Mouse (Mus musculus) Patski (cell line): Measurements from ENCODE around the gene Rgma. TPM values are rescaled to one million over a fixed set of nuclear protein-coding genes. Genes with fewer than 3 reads are reported as not detected.
A peak's percentile ranks its signal among the peaks of the same experiment; 100 is the strongest.

Source experiments
- ATAC-seq: fragments of 100-300 bp; one replicate; pipeline ENCODE4 v1.8.0; 2021
- CTCF ChIA-PET: fragments of 350-600 bp; sonication (Branson Sonifier 250); formaldehyde crosslinking; loops from one replicate; lab custom pipeline; 2022; ENCODE audit warnings: inconsistent platforms; lab: Charles Lee
- POLR2A ChIA-PET: fragments of 350-600 bp; sonication (Branson Sonifier 250); formaldehyde crosslinking; loops from one replicate; lab custom pipeline; 2022; ENCODE audit warnings: antibody characterized with exemption, inconsistent platforms; lab: Charles Lee
- DNase-seq: peaks from one replicate; pipeline ENCODE4 v3.0.0-alpha.2; 2011; ENCODE audit warnings: low read depth, low spot score
- H3K27me3 ChIP-seq: fragments of 371-371 bp; one replicate; pipeline ENCODE4 v1.5.1; 2021
- CTCF ChIP-seq: fragments of 100-300 bp; IDR thresholded peaks from one replicate; pipeline ENCODE4 v1.5.1; 2021
- in situ Hi-C: fragments of 300-500 bp; cut with MboI; formaldehyde crosslinking; loops from 3 replicates; pipeline ENCODE4 v1.11.1; 2018; ENCODE audit warnings: low pct_unique_long_range_greater_than_20kb, mixed read lengths
- polyA plus RNA-seq: library from polyadenylated mRNA; unstranded; gene quantifications from one replicate; pipeline ENCODE4 v1.2.3, GENCODE M21; 2021

Rgma gene
- polyA plus RNA-seq, 1 experiment from 2014 or later, result 14.6 TPM

- DNase-seq (no peak), ATAC-seq (no peak)
- no peak for TF ChIP-seq CTCF
- no peaks in the 10 kb centered on the region for H3K27me3 ChIP-seq
- POLR2A ChIA-PET, result no interaction called here
- CTCF ChIA-PET, result interaction anchor here (1.6 to 2.1 kb wide), 2 partner anchors 10 to 32 kb away, joined by 5 to 7 read pairs; no protein-coding TSS in a partner anchor
- in situ Hi-C loops, result loop anchor here (25.0 kb wide), 1 partner anchor 553 kb away; no protein-coding TSS in a partner anchor
Observed at GRCm38 (mm10) chr7:73389871-73390294, 14.6 kb downstream of the Rgma start.

GRCm38 (mm10) chr7:73390426-73391001, 15.2 kb downstream of the Rgma start:
- CTCF ChIA-PET, result interaction anchor here (1.6 to 2.1 kb wide), 2 partner anchors 9 to 31 kb away, joined by 5 to 7 read pairs; no protein-coding TSS in a partner anchor
- TF ChIP-seq CTCF, result no peak

GRCm38 (mm10) chr7:73391002-73391517, 15.8 kb downstream of the Rgma start:
- in situ Hi-C loops, result loop anchor here (25.0 kb wide), 1 partner anchor 554 kb away; no protein-coding TSS in a partner anchor
- H3K27me3 ChIP-seq, result no peaks in the 10 kb centered on the region
- ATAC-seq (peak; percentile 75), DNase-seq (peak; percentile 22)
- no peak for TF ChIP-seq CTCF
- ChIA-PET CTCF (interaction anchor here (1.6 to 2.1 kb wide), 2 partner anchors 9 to 31 kb away, joined by 5 to 7 read pairs; no protein-coding TSS in a partner anchor), POLR2A (no interaction called here)

More at GRCm38 (mm10) chr7:73390426-73391001, 15.2 kb downstream of the Rgma start:
- DNase-seq, result no peak
- POLR2A ChIA-PET, result no interaction called here
- no peak for ATAC-seq
- H3K27me3 ChIP-seq, result no peaks in the 10 kb centered on the region
- in situ Hi-C loops, result loop anchor here (25.0 kb wide), 1 partner anchor 553 kb away; no protein-coding TSS in a partner anchor

- ChIA-PET POLR2A (interaction anchor here (0.8 kb wide), 1 partner anchor 30 kb away, joined by 3 read pairs; no protein-coding TSS in a partner anchor), CTCF (interaction anchor here (1.2 to 1.8 kb wide), 3 partner anchors 8 to 33 kb away, joined by 3 to 5 read pairs (median 5); no protein-coding TSS in a partner anchor)
- no peak for DNase-seq
- no peaks in the 10 kb centered on the region for H3K27me3 ChIP-seq
- no peak for TF ChIP-seq CTCF
- peak; percentile 56 for ATAC-seq
- in situ Hi-C loops, result loop anchor here (25.0 kb wide), 1 partner anchor 554 kb away; no protein-coding TSS in a partner anchor
Observed at GRCm38 (mm10) chr7:73391518-73392321, 16.4 kb downstream of the Rgma start.

GRCm38 (mm10) chr7:73392359-73392758, 17.1 kb downstream of the Rgma start:
- POLR2A ChIA-PET, result interaction anchor here (0.8 kb wide), 1 partner anchor 29 kb away, joined by 3 read pairs; no protein-coding TSS in a partner anchor
- ATAC-seq, result no peak
- in situ Hi-C loops, result loop anchor here (25.0 kb wide), 1 partner anchor 555 kb away; no protein-coding TSS in a partner anchor
- no peaks in the 10 kb centered on the region for H3K27me3 ChIP-seq
- DNase-seq, result no peak
- no peak for TF ChIP-seq CTCF
- CTCF ChIA-PET, result interaction anchor here (1.2 to 1.8 kb wide), 2 partner anchors 25 to 33 kb away, joined by 3 to 5 read pairs; no protein-coding TSS in a partner anchor

GRCm38 (mm10) chr7:73393307-73394012, 18.2 kb downstream of the Rgma start:
- no peak for DNase-seq

GRCm38 (mm10) chr7:73394013-73394409, 18.7 kb downstream of the Rgma start:
- in situ Hi-C loops, result loop anchor here (25.0 kb wide), 1 partner anchor 557 kb away; no protein-coding TSS in a partner anchor

More at GRCm38 (mm10) chr7:73393307-73394012, 18.2 kb downstream of the Rgma start:
- ATAC-seq, result no peak
- no peak for TF ChIP-seq CTCF
- H3K27me3 ChIP-seq, result no peaks in the 10 kb centered on the region
- in situ Hi-C loops, result loop anchor here (25.0 kb wide), 1 partner anchor 556 kb away; no protein-coding TSS in a partner anchor
- POLR2A ChIA-PET, result interaction anchor here (1.2 kb wide), 1 partner anchor 27 kb away, joined by 3 read pairs; no protein-coding TSS in a partner anchor
- CTCF ChIA-PET, result interaction anchor here (1.0 to 1.8 kb wide), 2 partner anchors 31 to 42 kb away, joined by 3 to 5 read pairs; no protein-coding TSS in a partner anchor

GRCm38 (mm10) chr7:73398319-73398718, 23.0 kb downstream of the Rgma start:
- in situ Hi-C loops, result loop anchor here (25.0 kb wide), 1 partner anchor 561 kb away; no protein-coding TSS in a partner anchor
- POLR2A ChIA-PET, result interaction anchor here (0.6 kb wide), 1 partner anchor 473 kb away, joined by 3 read pairs; no protein-coding TSS in a partner anchor
- CTCF ChIA-PET, result no interaction called here
- no peak for TF ChIP-seq CTCF
- no peak for DNase-seq
- H3K27me3 ChIP-seq, result no peaks in the 10 kb centered on the region
- ATAC-seq, result no peak

More at GRCm38 (mm10) chr7:73394013-73394409, 18.7 kb downstream of the Rgma start:
- no peaks in the 10 kb centered on the region for H3K27me3 ChIP-seq
- TF ChIP-seq CTCF, result no peak
- ATAC-seq (no peak), DNase-seq (no peak)
- ChIA-PET POLR2A (interaction anchor here (1.2 kb wide), 1 partner anchor 26 kb away, joined by 3 read pairs; no protein-coding TSS in a partner anchor), CTCF (interaction anchor here (1.0 kb wide), 1 partner anchor 42 kb away, joined by 3 read pairs; no protein-coding TSS in a partner anchor)
